Mouse (Mus musculus) testis, adult 2 months (tissue): ENCODE results near the gene Pir.

Experiments
- CTCF ChIP-seq: fragments of 200-500 bp; IDR thresholded peaks from 2 replicates; pipeline ENCODE4 v1.5.1; 2012; ENCODE audit warnings: low read depth, mild to moderate bottlenecking, inconsistent platforms, low read length, moderate library complexity; ENCODE audit not compliant: control insufficient read depth, insufficient read depth, insufficient replicate concordance
- POLR2A ChIP-seq: fragments of 200-500 bp; IDR thresholded peaks from 2 replicates; pipeline ENCODE4 v1.6.1; 2012; ENCODE audit warnings: low read depth, mild to moderate bottlenecking, inconsistent platforms, low read length, moderate library complexity; ENCODE audit not compliant: control insufficient read depth

DNA sequence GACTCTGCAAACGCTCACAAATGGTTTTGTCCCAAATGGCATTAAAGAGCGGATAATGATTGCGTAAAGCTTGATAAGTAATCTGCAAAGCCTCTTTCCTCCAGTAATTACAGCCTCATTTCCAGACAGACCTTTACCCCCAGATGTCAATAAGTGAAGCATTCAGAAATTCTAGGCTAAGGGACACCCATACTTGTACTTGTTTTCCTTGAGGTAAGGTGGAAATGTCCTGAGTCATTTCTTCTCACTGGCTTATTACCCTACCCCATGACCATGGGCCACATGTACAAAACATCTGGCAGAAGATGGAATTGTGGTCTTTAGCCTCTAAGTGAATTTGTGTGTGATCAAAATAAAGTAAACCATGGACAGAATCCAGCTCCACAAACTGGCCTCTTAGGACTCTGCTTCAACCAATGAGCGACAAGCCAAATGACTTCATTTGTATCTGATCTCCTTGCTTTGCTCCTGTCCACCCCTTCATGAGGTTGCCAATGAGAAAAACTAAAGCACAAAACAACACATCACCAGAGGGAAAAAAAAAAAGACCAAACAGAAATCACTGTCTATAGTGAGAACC lies 76.3 kb downstream of the Pir start:
- TF ChIP-seq POLR2A (no peak), CTCF (no peak)
